Mouse (Mus musculus) spleen, adult 2 months (tissue): ENCODE data around the gene Dis3l2. TPM values are rescaled to one million over a fixed set of nuclear protein-coding genes. Genes with fewer than 3 reads are reported as not detected.

ENCODE experiments used
- DNase-seq, 2 experiments: peaks; one replicate each; pipeline versions ENCODE4 v3.0.0 to v3.0.0-alpha.2; 2012 to 2021; ENCODE audit warnings: low spot score in 2 of 2, low read depth in 1 of 2
- H3K27ac ChIP-seq: fragments of 200-500 bp; 2 replicates; pipeline ENCODE4 v1.5.1; 2012; ENCODE audit warnings: low read length, inconsistent platforms; ENCODE audit not compliant: insufficient read depth
- H3K27me3 ChIP-seq: fragments of 200-500 bp; 2 replicates; pipeline ENCODE4 v1.6.1; 2012; ENCODE audit warnings: mild to moderate bottlenecking, moderate library complexity, low read length, inconsistent platforms; ENCODE audit not compliant: control insufficient read depth, insufficient read depth
- H3K36me3 ChIP-seq: fragments of 200-500 bp; 2 replicates; pipeline ENCODE4 v1.6.1; 2012; ENCODE audit warnings: mild to moderate bottlenecking, low read length, inconsistent platforms; ENCODE audit not compliant: control insufficient read depth, insufficient read depth
- H3K4me1 ChIP-seq: fragments of 200-500 bp; 2 replicates; pipeline ENCODE4 v1.6.1; 2011; ENCODE audit warnings: inconsistent platforms; ENCODE audit not compliant: control insufficient read depth, insufficient read depth, insufficient read length
- H3K4me3 ChIP-seq: fragments of 200-500 bp; 2 replicates; pipeline ENCODE4 v1.5.1; 2011; ENCODE audit warnings: mild to moderate bottlenecking, inconsistent platforms; ENCODE audit not compliant: insufficient read depth, insufficient read length; ENCODE audit errors: extremely low read depth
- CTCF ChIP-seq: fragments of 200-500 bp; IDR thresholded peaks from 2 replicates; pipeline ENCODE4 v1.5.1; 2011; ENCODE audit warnings: mild to moderate bottlenecking, inconsistent platforms; ENCODE audit not compliant: insufficient read depth, insufficient read length, insufficient replicate concordance; ENCODE audit errors: extremely low read depth
- POLR2A ChIP-seq: fragments of 200-500 bp; IDR thresholded peaks from 2 replicates; pipeline ENCODE4 v1.6.1; 2011; ENCODE audit warnings: low read depth, low read length, inconsistent platforms
- WGBS: fragments of 180-500 bp; shearing (Covaris S2); methylation state at CpG from one replicate; pipeline ENCODE4 v1.1.7; 2018; 5-methylcytosine and 5-hydroxymethylcytosine counted together
- polyA plus RNA-seq: library from polyadenylated mRNA; depleted of rRNA; stranded (reverse); fragments of >200 nt; gene quantifications from 2 replicates; pipeline ENCODE4 v1.2.3, GENCODE M21; 2012

Gene Dis3l2
- polyA plus RNA-seq, 1 experiment = 8.8 TPM

GRCm38 (mm10) chr1:86969173-86969725 lies 265.6 kb downstream of the Dis3l2 start:
- TF ChIP-seq POLR2A = no peak
- no peak for TF ChIP-seq CTCF
- DNase-seq = no peak
- H3K36me3 ChIP-seq = no peaks in the 10 kb centered on the region

GRCm38 (mm10) chr1:86972693-86973092 lies 269.1 kb downstream of the Dis3l2 start:
- Histone ChIP-seq H3K4me3 (no peak overlapping the region), H3K36me3 (no peaks in the 10 kb centered on the region), H3K27ac (no peak overlapping the region), H3K4me1 (no peaks in the 10 kb centered on the region), H3K27me3 (no peaks in the 10 kb centered on the region)
- DNase-seq = no peak
- TF ChIP-seq CTCF (no peak), POLR2A (no peak)
- WGBS = 39% methylated on average over 1 of the region's 1 CpGs

More at GRCm38 (mm10) chr1:86969173-86969725, 265.6 kb downstream of the Dis3l2 start:
- Histone ChIP-seq H3K27me3 (no peaks in the 10 kb centered on the region), H3K4me1 (no peaks in the 10 kb centered on the region), H3K4me3 (no peak overlapping the region), H3K27ac (no peak overlapping the region)
- WGBS = 92% methylated on average over 11 of the region's 11 CpGs

- WGBS = 93% methylated on average over 1 of the region's 1 CpGs
- Histone ChIP-seq H3K4me1 (no peaks in the 10 kb centered on the region), H3K36me3 (no peaks in the 10 kb centered on the region), H3K27ac (no peak overlapping the region), H3K27me3 (no peaks in the 10 kb centered on the region), H3K4me3 (no peak overlapping the region)
- TF ChIP-seq CTCF (no peak), POLR2A (no peak)
- no peak for DNase-seq
Measured at GRCm38 (mm10) chr1:86977018-86977417, 273.4 kb downstream of the Dis3l2 start.

DNA sequence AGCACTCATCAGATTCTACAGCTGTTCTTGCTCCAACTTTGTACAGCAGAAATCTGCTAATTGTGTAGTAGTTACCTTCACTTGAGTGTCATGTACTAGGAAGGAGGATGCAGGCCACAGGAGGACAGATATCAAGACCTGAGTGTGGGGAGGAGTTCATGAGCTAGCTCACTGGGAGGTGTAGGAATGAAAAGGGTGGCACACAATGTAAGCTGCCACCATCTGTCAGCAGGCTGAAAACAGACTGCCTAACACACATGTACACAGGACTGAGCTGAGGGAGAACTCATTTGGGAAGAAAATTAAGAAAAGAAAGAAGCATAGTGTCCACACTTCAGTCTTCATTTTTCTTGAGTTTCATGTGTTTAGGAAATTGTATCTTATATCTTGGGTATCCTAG lies 282.8 kb downstream of the Dis3l2 start:
- no peaks in the 10 kb centered on the region; the same call in 1 of the 2 replicates for H3K36me3 ChIP-seq
- H3K4me1 ChIP-seq = no peaks in the 10 kb centered on the region
- no peak overlapping the region for H3K4me3 ChIP-seq
- TF ChIP-seq CTCF (no peak), POLR2A (no peak)
- DNase-seq = no peak
- no peak overlapping the region for H3K27ac ChIP-seq
- H3K27me3 ChIP-seq = no peaks in the 10 kb centered on the region

GRCm38 (mm10) chr1:86992849-86993248 lies 289.2 kb downstream of the Dis3l2 start:
- no peaks in the 10 kb centered on the region; the same call in 1 of the 2 replicates for H3K36me3 ChIP-seq
- WGBS = 93% methylated on average over 5 of the region's 5 CpGs
- TF ChIP-seq POLR2A (no peak), CTCF (no peak)

DNA sequence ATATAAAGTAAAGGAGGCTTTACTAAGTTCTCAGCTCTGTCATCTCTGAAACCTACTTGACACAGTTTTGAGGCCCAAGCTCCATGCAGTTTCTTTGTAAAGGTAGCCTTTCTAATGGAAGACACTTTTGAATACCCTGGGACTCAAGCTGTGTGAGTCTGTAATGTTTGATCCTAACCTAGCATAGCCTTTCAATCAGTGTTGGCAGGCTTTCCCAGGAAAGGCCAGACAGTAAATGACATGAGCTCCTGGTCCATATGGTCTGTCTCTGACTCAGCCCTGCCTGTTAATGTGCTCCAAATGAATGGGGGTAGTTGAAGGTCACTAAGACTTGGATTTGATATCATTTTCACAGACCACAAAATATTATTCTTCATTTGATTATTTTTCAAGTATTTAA lies 290.4 kb downstream of the Dis3l2 start:
- no peaks in the 10 kb centered on the region; the same call in 1 of the 2 replicates for H3K36me3 ChIP-seq
- H3K4me1 ChIP-seq = no peaks in the 10 kb centered on the region
- H3K27ac ChIP-seq = no peak overlapping the region
- no peak for DNase-seq
- no peak for TF ChIP-seq POLR2A
- no peak for TF ChIP-seq CTCF
- no peaks in the 10 kb centered on the region for H3K27me3 ChIP-seq
- no peak overlapping the region for H3K4me3 ChIP-seq

More at GRCm38 (mm10) chr1:86992849-86993248, 289.2 kb downstream of the Dis3l2 start:
- DNase-seq = no peak
- Histone ChIP-seq H3K27ac (no peak overlapping the region), H3K27me3 (no peaks in the 10 kb centered on the region), H3K4me1 (no peaks in the 10 kb centered on the region), H3K4me3 (no peak overlapping the region)

DNA sequence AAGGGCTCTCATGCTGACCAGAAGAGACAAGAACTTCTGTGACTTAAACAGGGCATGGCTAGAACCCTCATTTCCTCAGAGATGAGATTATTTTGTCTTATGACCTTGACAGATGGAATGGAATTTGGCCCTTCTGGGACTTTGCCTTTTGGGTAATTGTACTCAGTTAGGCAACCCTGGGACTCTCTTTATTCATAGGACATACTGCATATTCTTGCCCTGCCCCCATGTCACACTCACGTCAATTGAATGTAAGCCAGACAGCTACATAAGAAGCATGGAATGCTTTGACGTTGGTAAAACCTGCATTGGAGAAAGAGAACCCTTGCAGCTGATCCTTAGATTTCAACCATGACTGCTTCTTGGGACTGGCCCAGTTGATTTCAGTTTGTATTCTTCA lies 294.4 kb downstream of the Dis3l2 start:
- Histone ChIP-seq H3K27ac (no peak overlapping the region), H3K4me3 (no peak overlapping the region), H3K36me3 (no peaks in the 10 kb centered on the region), H3K4me1 (no peaks in the 10 kb centered on the region), H3K27me3 (no peaks in the 10 kb centered on the region)
- TF ChIP-seq POLR2A = no peak
- no peak for TF ChIP-seq CTCF
- WGBS = 83% methylated on average over 2 of the region's 2 CpGs
- no peak for DNase-seq
